In the genomic region with DNA sequence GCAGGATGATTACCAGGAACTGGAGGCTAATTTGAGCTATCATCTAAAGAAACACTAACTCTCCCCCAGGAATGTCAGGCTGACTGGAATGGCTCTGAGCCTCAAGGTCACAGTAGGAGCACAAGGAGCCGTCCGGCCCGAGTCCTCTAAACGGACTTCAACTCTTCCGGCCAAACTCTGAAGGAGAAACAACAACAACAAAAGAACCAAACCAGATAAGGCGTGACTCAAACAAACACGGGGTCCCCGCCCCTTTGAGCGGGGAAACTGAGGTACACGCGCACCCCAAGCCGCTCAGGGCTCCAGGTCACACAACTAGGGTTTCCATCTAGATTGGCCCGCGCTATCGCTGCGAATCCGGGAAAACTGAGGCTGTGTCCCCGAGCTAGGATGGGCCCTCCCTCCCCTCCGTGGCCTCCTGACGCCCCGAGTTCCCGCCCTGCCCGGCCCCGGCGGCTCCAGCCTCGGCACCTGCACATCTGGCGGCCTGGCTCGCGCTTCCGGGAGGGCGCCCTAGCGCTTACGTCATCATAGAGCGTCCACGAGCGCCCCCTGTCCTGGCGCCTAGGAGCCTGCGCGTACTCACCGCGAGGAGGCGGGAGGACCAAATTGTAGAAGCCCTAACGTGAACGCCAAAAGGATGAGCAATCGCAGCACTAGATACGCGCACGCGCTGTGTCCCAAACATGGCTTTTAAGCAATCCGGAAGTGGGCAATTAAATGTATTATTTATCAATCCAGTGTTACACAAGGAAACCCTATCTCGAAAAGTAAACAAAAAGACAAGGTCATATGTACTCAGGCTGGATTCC, we compare ENCODE assay signal across 8 mouse cellular contexts. TPM values are rescaled to one million over a fixed set of nuclear protein-coding genes. Genes with fewer than 3 reads are reported as not detected.
DNase-seq lines count a peak whose midpoint lies in the region; ATAC-seq lines count a peak whose summit lies in the region.

No protein-coding gene starts in this region.

- peak overlapping the region; percentile 92 for H3K27ac ChIP-seq in forebrain, embryonic 10.5 days
- peak overlapping the region; percentile 90 for H3K27ac ChIP-seq in heart, embryonic 16.5 days (ENCODE audit: low read length)
- H3K27ac ChIP-seq in liver, embryonic 15.5 days (replicated peaks): peak overlapping the region; percentile 94
- H3K27ac ChIP-seq in neural tube, embryonic 12.5 days: peak overlapping the region; percentile 60

- no peaks in the 10 kb centered on the region for H3K27me3 ChIP-seq in forebrain, embryonic 10.5 days (ENCODE audit: poor library complexity, severe bottlenecking)
- no peaks in the 10 kb centered on the region for H3K27me3 ChIP-seq in heart, embryonic 16.5 days (ENCODE audit: control insufficient read depth, insufficient read depth, low read length)
- H3K27me3 ChIP-seq in liver, embryonic 15.5 days: no peaks in the 10 kb centered on the region
- H3K27me3 ChIP-seq in neural tube, embryonic 12.5 days (replicated peaks): no peaks in the 10 kb centered on the region

- H3K4me1 ChIP-seq in forebrain, embryonic 10.5 days: peaks cover 38% of the 10 kb centered on the region
- peaks cover 17% of the 10 kb centered on the region for H3K4me1 ChIP-seq in heart, embryonic 16.5 days (ENCODE audit: control insufficient read depth, insufficient read depth, low read length)
- H3K4me1 ChIP-seq in liver, embryonic 15.5 days (replicated peaks): peaks cover 47% of the 10 kb centered on the region
- H3K4me1 ChIP-seq in neural tube, embryonic 12.5 days: peaks cover 17% of the 10 kb centered on the region

- H3K4me3 ChIP-seq in forebrain, embryonic 10.5 days: peak overlapping the region; percentile 86
- peak overlapping the region; percentile 91 for H3K4me3 ChIP-seq in heart, embryonic 16.5 days (ENCODE audit: low read length)
- peak overlapping the region; percentile 77 for H3K4me3 ChIP-seq in liver, embryonic 15.5 days (replicated peaks)
- peak overlapping the region; percentile 81 for H3K4me3 ChIP-seq in neural tube, embryonic 12.5 days

- ATAC-seq in CD4-positive, CD25-positive, alpha-beta regulatory T cell, adult 4 months: peak; percentile 88
- ATAC-seq in heart, embryonic 16.5 days (replicated peaks; ENCODE audit: extremely low read depth, insufficient read depth, low FRiP score): peak; percentile 73
- ATAC-seq in liver, embryonic 15.5 days (ENCODE audit: insufficient read depth): peak; percentile 81
- ATAC-seq in neural tube, embryonic 12.5 days (ENCODE audit: low FRiP score, low read depth): peak; percentile 74

- no peaks in the 10 kb centered on the region for H3K9me3 ChIP-seq in forebrain, embryonic 10.5 days
- no peaks in the 10 kb centered on the region for H3K9me3 ChIP-seq in heart, embryonic 16.5 days (replicated peaks; ENCODE audit: control insufficient read depth, low read length)
- no peaks in the 10 kb centered on the region for H3K9me3 ChIP-seq in liver, embryonic 15.5 days (replicated peaks)
- no peaks in the 10 kb centered on the region for H3K9me3 ChIP-seq in neural tube, embryonic 12.5 days

- H3K4me2 ChIP-seq in heart, embryonic 16.5 days (ENCODE audit: low read depth, low read length): peak overlapping the region; percentile 84
- peak overlapping the region; percentile 85 for H3K4me2 ChIP-seq in liver, embryonic 15.5 days
- peak overlapping the region; percentile 82 for H3K4me2 ChIP-seq in neural tube, embryonic 12.5 days (replicated peaks)

- under 1% methylated on average over 50 of the region's 51 CpGs for WGBS in forebrain, embryonic 10.5 days
- WGBS in heart, embryonic 16.5 days: under 1% methylated on average over 51 of the region's 51 CpGs
- WGBS in liver, embryonic 15.5 days (ENCODE audit: insufficient replicate concordance): under 1% methylated on average over 51 of the region's 51 CpGs
- WGBS in neural tube, embryonic 12.5 days: under 1% methylated on average over 51 of the region's 51 CpGs

- DNase-seq in c-Kit-negative CD71-positive TER-119-positive erythroid progenitor cells, embryonic 14.5 days (ENCODE audit: low read depth, low spot score): peak; percentile 96
- peak; percentile 95 for DNase-seq in forebrain, embryonic 10.5 days (ENCODE audit: extremely low spot score, low spot score)
- DNase-seq in kidney, postnatal 36 days: peak; percentile 96 to 97
- DNase-seq in telencephalon, adult 2 months (ENCODE audit: low read depth, low spot score): peak; percentile 97

- peaks cover 20% of the 10 kb centered on the region for H3K36me3 ChIP-seq in forebrain, embryonic 10.5 days (replicated peaks)
- H3K36me3 ChIP-seq in heart, embryonic 16.5 days (ENCODE audit: control insufficient read depth, insufficient read depth): peaks cover 7% of the 10 kb centered on the region
- H3K36me3 ChIP-seq in liver, embryonic 15.5 days (replicated peaks): peaks cover 17% of the 10 kb centered on the region
- H3K36me3 ChIP-seq in neural tube, embryonic 12.5 days: peaks cover 16% of the 10 kb centered on the region

- H3K9ac ChIP-seq in heart, embryonic 16.5 days (ENCODE audit: low read length): peak overlapping the region; percentile 94
- peak overlapping the region; percentile 84 for H3K9ac ChIP-seq in liver, embryonic 15.5 days
- H3K9ac ChIP-seq in neural tube, embryonic 12.5 days: peak overlapping the region; percentile 76

RNA-seq across cellular contexts. Expression of gene Fkbp8, which starts 4.7 kb away (rescaled TPM):
- 100 to 1,000 TPM; 117 to 159 TPM for polyA plus RNA-seq in CD4-positive, CD25-positive, alpha-beta regulatory T cell, adult 4 months (2017; shearing (Covaris generic))
- polyA plus RNA-seq in forebrain, embryonic 10.5 days (2016; fragmentation: Nextera tagmentation; extraction: Ambion mirVana): 295 and 303 TPM in 2 replicates
- 273 and 275 TPM in 2 replicates for polyA plus RNA-seq in heart, embryonic 16.5 days (2015; fragmentation: Nextera tagmentation; extraction: Ambion mirVana)
- polyA plus RNA-seq in liver, embryonic 15.5 days (2015; fragmentation: Nextera tagmentation; extraction: Ambion mirVana): 163 and 186 TPM in 2 replicates
- polyA plus RNA-seq in neural tube, embryonic 12.5 days (2016; fragmentation: Nextera tagmentation; extraction: Ambion mirVana): 349 and 353 TPM in 2 replicates

RNA-seq across cellular contexts. Expression of gene Kxd1, which starts 5.0 kb away (rescaled TPM):
- polyA plus RNA-seq in CD4-positive, CD25-positive, alpha-beta regulatory T cell, adult 4 months (2017; shearing (Covaris generic)): 100 to 1,000 TPM; 146 to 173 TPM
- polyA plus RNA-seq in forebrain, embryonic 10.5 days (2016; fragmentation: Nextera tagmentation; extraction: Ambion mirVana): 52.6 and 57.2 TPM in 2 replicates
- 74.4 and 77.6 TPM in 2 replicates for polyA plus RNA-seq in heart, embryonic 16.5 days (2015; fragmentation: Nextera tagmentation; extraction: Ambion mirVana)
- 28.9 and 30.2 TPM in 2 replicates for polyA plus RNA-seq in liver, embryonic 15.5 days (2015; fragmentation: Nextera tagmentation; extraction: Ambion mirVana)
- polyA plus RNA-seq in neural tube, embryonic 12.5 days (2016; fragmentation: Nextera tagmentation; extraction: Ambion mirVana): 45.5 and 50.3 TPM in 2 replicates

RNA-seq across cellular contexts. Expression of gene Uba52, which starts 12.2 kb away (rescaled TPM):
- polyA plus RNA-seq in CD4-positive, CD25-positive, alpha-beta regulatory T cell, adult 4 months (2017; shearing (Covaris generic)): 1,000 to 10,000 TPM; 3,148 to 3,732 TPM
- polyA plus RNA-seq in forebrain, embryonic 10.5 days (2016; fragmentation: Nextera tagmentation; extraction: Ambion mirVana): 879 and 899 TPM in 2 replicates
- 691 and 770 TPM in 2 replicates for polyA plus RNA-seq in heart, embryonic 16.5 days (2015; fragmentation: Nextera tagmentation; extraction: Ambion mirVana)
- polyA plus RNA-seq in liver, embryonic 15.5 days (2015; fragmentation: Nextera tagmentation; extraction: Ambion mirVana): 466 and 562 TPM in 2 replicates
- polyA plus RNA-seq in neural tube, embryonic 12.5 days (2016; fragmentation: Nextera tagmentation; extraction: Ambion mirVana): 766 and 781 TPM in 2 replicates

RNA-seq across cellular contexts. Expression of gene Rex1bd, which starts 16.2 kb away (rescaled TPM):
- 10 to 100 TPM; 82.2 to 83.2 TPM for polyA plus RNA-seq in CD4-positive, CD25-positive, alpha-beta regulatory T cell, adult 4 months (2017; shearing (Covaris generic))
- polyA plus RNA-seq in forebrain, embryonic 10.5 days (2016; fragmentation: Nextera tagmentation; extraction: Ambion mirVana): 126 and 136 TPM in 2 replicates
- 122 and 129 TPM in 2 replicates for polyA plus RNA-seq in heart, embryonic 16.5 days (2015; fragmentation: Nextera tagmentation; extraction: Ambion mirVana)
- 58.0 and 60.5 TPM in 2 replicates for polyA plus RNA-seq in liver, embryonic 15.5 days (2015; fragmentation: Nextera tagmentation; extraction: Ambion mirVana)
- 123 and 135 TPM in 2 replicates for polyA plus RNA-seq in neural tube, embryonic 12.5 days (2016; fragmentation: Nextera tagmentation; extraction: Ambion mirVana)

RNA-seq across cellular contexts. Expression of gene Ell, which starts 16.5 kb away (rescaled TPM):
- 10 to 100 TPM; 41.4 to 50.4 TPM for polyA plus RNA-seq in CD4-positive, CD25-positive, alpha-beta regulatory T cell, adult 4 months (2017; shearing (Covaris generic))
- polyA plus RNA-seq in forebrain, embryonic 10.5 days (2016; fragmentation: Nextera tagmentation; extraction: Ambion mirVana): 20.8 and 22.7 TPM in 2 replicates
- polyA plus RNA-seq in heart, embryonic 16.5 days (2015; fragmentation: Nextera tagmentation; extraction: Ambion mirVana): 14.0 and 15.4 TPM in 2 replicates
- polyA plus RNA-seq in liver, embryonic 15.5 days (2015; fragmentation: Nextera tagmentation; extraction: Ambion mirVana): 11.8 and 14.2 TPM in 2 replicates
- 17.8 and 19.5 TPM in 2 replicates for polyA plus RNA-seq in neural tube, embryonic 12.5 days (2016; fragmentation: Nextera tagmentation; extraction: Ambion mirVana)

Comparison
In these comparisons a context has a peak if more than half of its experiments do, and no peak if none do; other contexts are left out.
1. Peak in every context shown above with its lines: DNase-seq, ATAC-seq, H3K4me3 ChIP-seq and H3K27ac ChIP-seq.